Mouse (Mus musculus) cerebellum, adult 2 months (tissue): ENCODE results near the gene Arid3c.

Experiments
- CTCF ChIP-seq: fragments of 200-500 bp; IDR thresholded peaks from 2 replicates; pipeline ENCODE4 v1.5.1; 2011; ENCODE audit warnings: low read depth, mild to moderate bottlenecking, control low read depth, low read length, moderate library complexity, borderline replicate concordance; ENCODE audit not compliant: insufficient read depth
- POLR2A ChIP-seq: fragments of 200-500 bp; IDR thresholded peaks from 2 replicates; pipeline ENCODE4 v1.6.1; 2011; ENCODE audit warnings: low read length, control low read depth, borderline replicate concordance; ENCODE audit not compliant: insufficient read depth

DNA sequence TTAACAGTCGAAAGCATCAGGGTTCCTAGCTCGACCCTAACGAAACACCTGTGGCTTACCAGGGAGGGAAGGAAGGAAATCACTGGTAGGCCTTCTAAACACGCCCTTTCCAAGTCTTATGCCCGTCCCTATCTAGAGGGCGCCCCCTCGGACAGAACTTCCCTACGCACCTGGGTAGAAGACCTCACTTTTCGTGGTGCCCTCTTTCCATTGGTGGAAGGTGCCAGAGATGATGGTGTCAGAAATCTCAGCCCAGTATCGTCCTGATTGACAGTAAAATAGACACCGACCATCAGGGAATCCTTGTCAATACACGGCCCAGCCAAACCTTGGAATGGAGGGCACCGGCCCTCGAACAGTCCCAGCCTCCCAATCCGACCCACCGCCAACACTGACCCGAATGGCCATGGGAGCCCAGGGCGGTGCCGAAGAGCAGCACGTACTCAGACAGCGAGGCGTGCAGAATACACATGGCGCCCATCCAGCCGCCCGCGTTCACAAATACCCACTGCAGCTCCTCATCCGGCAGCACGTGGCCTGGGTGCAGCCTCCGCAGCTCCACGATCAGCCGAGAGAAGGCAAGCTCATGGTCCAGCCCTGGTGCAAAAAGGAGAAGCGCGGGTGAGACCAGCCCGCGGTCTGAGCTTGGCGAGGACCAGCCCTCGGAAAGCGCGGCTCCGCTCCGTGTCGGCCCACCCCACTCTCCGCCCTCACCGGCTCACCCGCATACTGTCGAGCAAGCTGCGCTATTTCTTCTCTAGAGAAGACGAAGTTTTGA is 9.6 kb upstream of the Arid3c start:
- TF ChIP-seq CTCF (no peak), POLR2A (no peak)
